Mouse (Mus musculus) limb, embryonic 13.5 days (tissue): ENCODE measurements around the gene Itga1. TPM values are rescaled to one million over a fixed set of nuclear protein-coding genes. Genes with fewer than 3 reads are reported as not detected.

Experiments used
- ATAC-seq: fragments of 200-750 bp; cut with Nextera tagmentation; 2 replicates; pipeline ENCODE4 v1.8.0; 2017; ENCODE audit warnings: low read depth, moderate number of reproducible peaks, moderate TSS enrichment; ENCODE audit not compliant: low FRiP score
- H3K27ac ChIP-seq: fragments of 300-500 bp; sonication (generic); 2 replicates; pipeline ENCODE4 v1.5.1; 2015; ENCODE audit warnings: inconsistent platforms, mild to moderate bottlenecking, moderate library complexity
- H3K27me3 ChIP-seq: fragments of 300-500 bp; sonication (generic); 2 replicates; pipeline ENCODE4 v1.6.1; 2015; ENCODE audit warnings: mild to moderate bottlenecking, inconsistent platforms
- H3K36me3 ChIP-seq: fragments of 300-500 bp; sonication (generic); 2 replicates; pipeline ENCODE4 v1.6.1; 2015; ENCODE audit warnings: inconsistent platforms, mild to moderate bottlenecking, moderate library complexity
- H3K4me1 ChIP-seq: fragments of 300-500 bp; sonication (generic); 2 replicates; pipeline ENCODE4 v1.6.1; 2015; ENCODE audit warnings: inconsistent platforms
- H3K4me2 ChIP-seq: fragments of 300-500 bp; sonication (generic); replicated peaks from 2 replicates; pipeline ENCODE4 v1.6.1; 2015; ENCODE audit warnings: inconsistent platforms, mild to moderate bottlenecking, moderate library complexity
- H3K4me3 ChIP-seq: fragments of 300-500 bp; sonication (generic); 2 replicates; pipeline ENCODE4 v1.5.1; 2015; ENCODE audit warnings: moderate library complexity, mild to moderate bottlenecking, inconsistent platforms
- H3K9ac ChIP-seq: fragments of 300-500 bp; sonication (generic); 2 replicates; pipeline ENCODE4 v1.6.1; 2015; ENCODE audit warnings: mild to moderate bottlenecking, inconsistent platforms
- H3K9me3 ChIP-seq: fragments of 300-500 bp; sonication (generic); 2 replicates; pipeline ENCODE4 v1.6.1; 2016; ENCODE audit warnings: inconsistent platforms
- WGBS: fragments of 180-500 bp; shearing (Covaris S2); methylation state at CpG from one replicate; pipeline ENCODE4 v1.1.7; 2015; 5-methylcytosine and 5-hydroxymethylcytosine counted together
- polyA plus RNA-seq: library from polyadenylated mRNA; unstranded; fragments of >200 nt; fragmentation: Nextera tagmentation; extraction: Ambion mirVana; gene quantifications from 2 replicates; pipeline ENCODE4 v1.2.1, GENCODE M21; 2015

The Itga1 gene
- 6.0 and 6.7 TPM in 2 replicates for polyA plus RNA-seq

GRCm38 (mm10) chr13:115101355-115102191 is at the start of gene Itga1, which contains the start of gene Gm49395:
Gene Itga1 (minus strand): TSS chr13:115101964.
Gene Gm49395 (minus strand): TSS chr13:115101921.
- Histone ChIP-seq H3K9ac (peak within 1 kb of the TSS; percentile 65), H3K36me3 (no peaks in the 10 kb centered on the region), H3K9me3 (no peaks in the 10 kb centered on the region), H3K27me3 (no peaks in the 10 kb centered on the region), H3K27ac (peak within 1 kb of the TSS; percentile 33; the same call in 1 of the 2 replicates), H3K4me2 (peak within 1 kb of the TSS; percentile 81), H3K4me3 (peak within 1 kb of the TSS; percentile 50), H3K4me1 (0 out of 2 replicates have a peak, but pooled peaks cover 4% of the 10 kb centered on the region)
- WGBS: 1% methylated on average over 39 of the region's 39 CpGs
- peak; percentile 88 for ATAC-seq

GRCm38 (mm10) chr13:115150602-115151001 is 48.8 kb upstream of the Itga1 start:
- H3K4me3 ChIP-seq: no peak overlapping the region
- no peak overlapping the region for H3K27ac ChIP-seq
- H3K36me3 ChIP-seq: no peaks in the 10 kb centered on the region
- H3K9ac ChIP-seq: no peak overlapping the region
- WGBS: 90% methylated on average over 1 of the region's 1 CpGs
- H3K9me3 ChIP-seq: no peaks in the 10 kb centered on the region
- H3K27me3 ChIP-seq: no peaks in the 10 kb centered on the region
- no peak for ATAC-seq
- no peaks in the 10 kb centered on the region for H3K4me1 ChIP-seq
- H3K4me2 ChIP-seq: no peak overlapping the region

- Histone ChIP-seq H3K27ac (no peak overlapping the region), H3K4me2 (no peak overlapping the region), H3K4me3 (no peak overlapping the region), H3K4me1 (no peaks in the 10 kb centered on the region), H3K27me3 (no peaks in the 10 kb centered on the region), H3K9me3 (no peaks in the 10 kb centered on the region), H3K36me3 (no peaks in the 10 kb centered on the region), H3K9ac (no peak overlapping the region)
- 84% methylated on average over 6 of the region's 6 CpGs for WGBS
- ATAC-seq: no peak
These were observed 48.1 kb upstream of the Itga1 start for GRCm38 (mm10) chr13:115149849-115150248.

GRCm38 (mm10) chr13:115143575-115143974 is 41.8 kb upstream of the Itga1 start:
- Histone ChIP-seq H3K4me2 (no peak overlapping the region), H3K36me3 (no peaks in the 10 kb centered on the region), H3K27me3 (no peaks in the 10 kb centered on the region), H3K9me3 (no peaks in the 10 kb centered on the region), H3K4me1 (no peaks in the 10 kb centered on the region), H3K4me3 (no peak overlapping the region), H3K9ac (no peak overlapping the region), H3K27ac (no peak overlapping the region)
- WGBS: 83% methylated on average over 2 of the region's 2 CpGs
- no peak for ATAC-seq

- Histone ChIP-seq H3K4me2 (no peak overlapping the region), H3K4me1 (no peaks in the 10 kb centered on the region), H3K9me3 (no peaks in the 10 kb centered on the region), H3K4me3 (no peak overlapping the region), H3K9ac (no peak overlapping the region), H3K36me3 (no peaks in the 10 kb centered on the region), H3K27me3 (no peaks in the 10 kb centered on the region), H3K27ac (no peak overlapping the region)
- WGBS: 85% methylated on average over 3 of the region's 3 CpGs
- no peak for ATAC-seq
These were observed 40.3 kb upstream of the Itga1 start for GRCm38 (mm10) chr13:115142066-115142465.

GRCm38 (mm10) chr13:115138513-115138912 is 36.7 kb upstream of the Itga1 start:
- Histone ChIP-seq H3K27me3 (no peaks in the 10 kb centered on the region), H3K4me3 (no peak overlapping the region), H3K9ac (no peak overlapping the region), H3K4me2 (no peak overlapping the region), H3K9me3 (no peaks in the 10 kb centered on the region), H3K4me1 (no peaks in the 10 kb centered on the region), H3K36me3 (no peaks in the 10 kb centered on the region), H3K27ac (no peak overlapping the region)
- no peak for ATAC-seq
- 89% methylated on average over 7 of the region's 7 CpGs for WGBS

GRCm38 (mm10) chr13:115136761-115137160 is 35.0 kb upstream of the Itga1 start:
- peaks cover 4% of the 10 kb centered on the region; the same call in 1 of the 2 replicates for H3K4me1 ChIP-seq
- H3K27me3 ChIP-seq: no peaks in the 10 kb centered on the region
- H3K27ac ChIP-seq: no peak overlapping the region
- ATAC-seq: no peak
- no peak overlapping the region for H3K9ac ChIP-seq
- no peaks in the 10 kb centered on the region for H3K36me3 ChIP-seq
- no peak overlapping the region for H3K4me2 ChIP-seq
- 89% methylated on average over 3 of the region's 3 CpGs for WGBS
- H3K4me3 ChIP-seq: no peak overlapping the region
- no peaks in the 10 kb centered on the region for H3K9me3 ChIP-seq

- no peak for ATAC-seq
- Histone ChIP-seq H3K27ac (no peak overlapping the region), H3K4me3 (no peak overlapping the region), H3K27me3 (no peaks in the 10 kb centered on the region), H3K4me1 (peaks cover 4% of the 10 kb centered on the region; the same call in 1 of the 2 replicates), H3K36me3 (no peaks in the 10 kb centered on the region), H3K4me2 (no peak overlapping the region), H3K9me3 (no peaks in the 10 kb centered on the region), H3K9ac (no peak overlapping the region)
- WGBS: 19% methylated on average over 5 of the region's 5 CpGs
These were observed 30.7 kb upstream of the Itga1 start for GRCm38 (mm10) chr13:115132435-115132834.

- Histone ChIP-seq H3K4me2 (no peak overlapping the region), H3K27ac (no peak overlapping the region), H3K9ac (no peak overlapping the region), H3K4me3 (no peak overlapping the region), H3K27me3 (no peaks in the 10 kb centered on the region), H3K4me1 (peaks cover 4% of the 10 kb centered on the region; the same call in 1 of the 2 replicates), H3K36me3 (no peaks in the 10 kb centered on the region), H3K9me3 (no peaks in the 10 kb centered on the region)
- WGBS: 67% methylated on average over 3 of the region's 3 CpGs
- no peak for ATAC-seq
These were observed 29.6 kb upstream of the Itga1 start for GRCm38 (mm10) chr13:115131381-115131780.

- H3K27ac ChIP-seq: no peak overlapping the region
- H3K27me3 ChIP-seq: no peaks in the 10 kb centered on the region
- WGBS: 85% methylated on average over 2 of the region's 2 CpGs
- ATAC-seq: no peak
- H3K9me3 ChIP-seq: no peaks in the 10 kb centered on the region
- H3K4me3 ChIP-seq: no peak overlapping the region
- H3K9ac ChIP-seq: no peak overlapping the region
- peaks cover 4% of the 10 kb centered on the region; the same call in 1 of the 2 replicates for H3K4me1 ChIP-seq
- no peaks in the 10 kb centered on the region for H3K36me3 ChIP-seq
- no peak overlapping the region for H3K4me2 ChIP-seq
These were observed 28.3 kb upstream of the Itga1 start for GRCm38 (mm10) chr13:115130035-115130434.

GRCm38 (mm10) chr13:115127826-115128225 is 26.1 kb upstream of the Itga1 start:
- no peak for ATAC-seq
- H3K4me3 ChIP-seq: no peak overlapping the region
- 88% methylated on average over 1 of the region's 1 CpGs for WGBS
- no peaks in the 10 kb centered on the region for H3K36me3 ChIP-seq
- no peaks in the 10 kb centered on the region for H3K9me3 ChIP-seq
- H3K9ac ChIP-seq: no peak overlapping the region
- no peak overlapping the region for H3K27ac ChIP-seq
- no peak overlapping the region for H3K4me2 ChIP-seq
- peaks cover 4% of the 10 kb centered on the region; the same call in 1 of the 2 replicates for H3K4me1 ChIP-seq
- H3K27me3 ChIP-seq: no peaks in the 10 kb centered on the region

- Histone ChIP-seq H3K27ac (no peak overlapping the region), H3K4me1 (no peaks in the 10 kb centered on the region), H3K4me2 (no peak overlapping the region), H3K27me3 (no peaks in the 10 kb centered on the region), H3K9ac (no peak overlapping the region), H3K4me3 (no peak overlapping the region), H3K36me3 (no peaks in the 10 kb centered on the region), H3K9me3 (no peaks in the 10 kb centered on the region)
- ATAC-seq: no peak
- 90% methylated on average over 2 of the region's 2 CpGs for WGBS
These were observed 24.8 kb upstream of the Itga1 start for GRCm38 (mm10) chr13:115126534-115126933.
